Mouse (Mus musculus) erythroblast, embryonic 14.5 days (primary cell): Measurements from ENCODE around the gene Rbbp5.

Experiments
- GATA1 ChIP-seq: IDR thresholded peaks from 2 replicates; pipeline ENCODE4 v1.6.1; 2012; ENCODE audit warnings: low read length, inconsistent platforms, mixed read lengths
- TAL1 ChIP-seq: IDR thresholded peaks from 3 replicates; pipeline ENCODE4 v1.6.1; 2012; ENCODE audit warnings: low read length, inconsistent platforms, mixed read lengths

DNA sequence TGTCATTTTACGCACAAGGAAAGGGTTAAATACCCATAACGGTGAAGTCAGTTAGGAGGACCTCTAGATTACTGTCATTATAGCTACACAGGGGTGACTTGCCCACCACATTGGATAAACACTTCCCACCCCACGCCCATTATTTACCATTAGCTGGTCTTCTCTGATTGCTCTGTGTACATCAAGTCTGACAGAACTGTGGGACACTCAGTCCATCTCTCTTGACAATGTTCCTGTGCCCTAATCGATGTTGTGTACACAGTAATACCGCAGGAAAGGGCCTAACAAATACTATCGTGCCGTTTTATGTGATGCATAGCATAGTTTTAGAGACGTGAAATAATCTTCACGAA lies 614 bp upstream of the Rbbp5 start:
- TF ChIP-seq GATA1 = no peak
- no peak for TF ChIP-seq TAL1
